ENCODE assay signal across 8 mouse cellular contexts in genomic region chr9:102866893-102867292, GRCm38 (mm10). TPM values are rescaled to one million over a fixed set of nuclear protein-coding genes. Genes with fewer than 3 reads are reported as not detected.
DNase-seq lines count a peak whose midpoint lies in the region; ATAC-seq and TF ChIP-seq lines count a peak whose summit lies in the region.

No protein-coding gene starts in this region.

- peak; percentile 59 for DNase-seq in ES-E14 (ENCODE audit: low read depth, low spot score)
- DNase-seq in c-Kit-negative CD71-positive TER-119-positive erythroid progenitor cells, embryonic 14.5 days (ENCODE audit: low read depth, low spot score): peak; percentile 20
- DNase-seq in fibroblast of lung, adult 2 months (ENCODE audit: low read depth): peak; percentile 53
- DNase-seq in kidney, postnatal 10 days: peak; percentile 91
- DNase-seq in liver, embryonic 13.5 days: peak; percentile 46
- DNase-seq in urinary bladder, postnatal 14 days (ENCODE audit: low spot score): peak; percentile 79

- peaks cover 7% of the 10 kb centered on the region; the same call in 1 of the 2 replicates for H3K36me3 ChIP-seq in ES-E14 (ENCODE audit: control insufficient read depth, insufficient read depth, low read length, poor library complexity, severe bottlenecking)
- peaks cover 32% of the 10 kb centered on the region for H3K36me3 ChIP-seq in heart, embryonic 12.5 days
- peaks cover 23% of the 10 kb centered on the region for H3K36me3 ChIP-seq in liver, embryonic 13.5 days
- H3K36me3 ChIP-seq in neural tube, embryonic 14.5 days (ENCODE audit: control insufficient read depth, insufficient read depth, low read length): peaks cover 12% of the 10 kb centered on the region

- no peaks in the 10 kb centered on the region for H3K27me3 ChIP-seq in heart, embryonic 12.5 days (replicated peaks)
- no peaks in the 10 kb centered on the region for H3K27me3 ChIP-seq in liver, embryonic 13.5 days
- H3K27me3 ChIP-seq in neural tube, embryonic 14.5 days (ENCODE audit: control insufficient read depth, insufficient read depth, low read length): no peaks in the 10 kb centered on the region

- H3K4me3 ChIP-seq in ES-E14 (ENCODE audit: insufficient read depth in 1 of 2, low read depth in 1 of 2, low read length in 2 of 2, poor library complexity in 1 of 2, severe bottlenecking in 1 of 2): no peak overlapping the region
- H3K4me3 ChIP-seq in heart, embryonic 12.5 days: no peak overlapping the region
- no peak overlapping the region for H3K4me3 ChIP-seq in liver, embryonic 13.5 days (replicated peaks)
- H3K4me3 ChIP-seq in neural tube, embryonic 14.5 days (ENCODE audit: low read depth, low read length): no peak overlapping the region

- in situ Hi-C loops in ES-E14 (cut with MboI; ENCODE audit: low sequenced_read_pairs in 2 of 2, unreplicated experiment in 2 of 2): loop anchor here in 1 of 2 experiments (10.0 kb wide), 1 partner anchor 232 kb away; no protein-coding TSS in a partner anchor

- H3K9ac ChIP-seq in ES-E14 (ENCODE audit: insufficient read depth, low read depth, low read length, poor library complexity, severe bottlenecking): no peak overlapping the region
- H3K9ac ChIP-seq in heart, embryonic 12.5 days: no peak overlapping the region
- no peak overlapping the region for H3K9ac ChIP-seq in liver, embryonic 13.5 days
- no peak overlapping the region for H3K9ac ChIP-seq in neural tube, embryonic 14.5 days (replicated peaks; ENCODE audit: low read depth, low read length)

- H3K27ac ChIP-seq in ES-E14 (ENCODE audit: insufficient read depth, low read depth, low read length, poor library complexity, severe bottlenecking): no peak overlapping the region
- no peak overlapping the region for H3K27ac ChIP-seq in heart, embryonic 12.5 days (ENCODE audit: poor library complexity, severe bottlenecking)
- no peak overlapping the region for H3K27ac ChIP-seq in liver, embryonic 13.5 days
- H3K27ac ChIP-seq in neural tube, embryonic 14.5 days (ENCODE audit: low read depth, low read length): no peak overlapping the region

- H3K9me3 ChIP-seq in ES-E14 (ENCODE audit: control insufficient read depth, insufficient read depth, low read depth, low read length): no peaks in the 10 kb centered on the region
- no peaks in the 10 kb centered on the region for H3K9me3 ChIP-seq in heart, embryonic 12.5 days (replicated peaks)
- H3K9me3 ChIP-seq in liver, embryonic 13.5 days (replicated peaks): no peaks in the 10 kb centered on the region
- no peaks in the 10 kb centered on the region for H3K9me3 ChIP-seq in neural tube, embryonic 14.5 days (ENCODE audit: control insufficient read depth, low read length)

- no peaks in the 10 kb centered on the region for H3K4me1 ChIP-seq in ES-E14 (ENCODE audit: control insufficient read depth in 2 of 2, insufficient read depth in 2 of 2, low read length in 2 of 2, poor library complexity in 1 of 2)
- H3K4me1 ChIP-seq in heart, embryonic 12.5 days (replicated peaks): peaks cover 51% of the 10 kb centered on the region
- H3K4me1 ChIP-seq in liver, embryonic 13.5 days (replicated peaks): peaks cover 17% of the 10 kb centered on the region
- peaks cover 23% of the 10 kb centered on the region for H3K4me1 ChIP-seq in neural tube, embryonic 14.5 days (ENCODE audit: control insufficient read depth, insufficient read depth, low read length)

- WGBS in heart, embryonic 12.5 days: 11% methylated on average over 4 of the region's 4 CpGs
- WGBS in liver, embryonic 13.5 days (ENCODE audit: insufficient replicate concordance): 4% methylated on average over 4 of the region's 4 CpGs
- 4% methylated on average over 4 of the region's 4 CpGs for WGBS in neural tube, embryonic 14.5 days

- peak; percentile 44; the same call in 1 of the 2 replicates for ATAC-seq in heart, embryonic 12.5 days (ENCODE audit: insufficient number of reproducible peaks, low FRiP score)
- peak; percentile 40 for ATAC-seq in liver, embryonic 13.5 days (ENCODE audit: low read depth)
- peak; percentile 68; the same call in 1 of the 2 replicates for ATAC-seq in neural tube, embryonic 14.5 days (ENCODE audit: low read depth)

- no peak overlapping the region for H3K4me2 ChIP-seq in heart, embryonic 12.5 days
- no peak overlapping the region for H3K4me2 ChIP-seq in liver, embryonic 13.5 days
- no peak overlapping the region for H3K4me2 ChIP-seq in neural tube, embryonic 14.5 days (ENCODE audit: low read depth, low read length)

TF ChIP-seq in ES-E14, 5 proteins besides CTCF, POLR2A, EP300 and RAD21:
- TF ChIP-seq ZC3H11A (IDR thresholded peaks at IDR 0.05; ENCODE audit: borderline replicate concordance, low read depth, low read length) (peak; percentile 78; the same call in 1 of the 2 replicates), MAFK (IDR thresholded peaks at IDR 0.05; ENCODE audit: insufficient read depth, low read depth, low read length) (no peak), CHD2 (IDR thresholded peaks at IDR 0.05; ENCODE audit: low read depth, low read length) (no peak), ZNF384 (IDR thresholded peaks at IDR 0.05; ENCODE audit: low read depth, low read length) (no peak), HCFC1 (IDR thresholded peaks at IDR 0.05; ENCODE audit: borderline replicate concordance, insufficient read depth, low read length) (no peak)

RNA-seq across cellular contexts. Expression of gene Ryk, which starts 32.2 kb away (rescaled TPM):
- 72.0 and 72.3 TPM in 2 replicates for total RNA-seq in ES-E14 (2012; rRNA removed)
- 14.5 and 15.2 TPM in 2 replicates for polyA plus RNA-seq in heart, embryonic 12.5 days (2016; fragmentation: Nextera tagmentation; extraction: Ambion mirVana)
- 4.5 and 5.2 TPM in 2 replicates for polyA plus RNA-seq in liver, embryonic 13.5 days (2015; fragmentation: Nextera tagmentation; extraction: Ambion mirVana)
- 13.3 and 17.7 TPM in 2 replicates for polyA plus RNA-seq in neural tube, embryonic 14.5 days (2014; fragmentation: Nextera tagmentation; extraction: Ambion mirVana)

Comparison
In these comparisons a context has a peak if more than half of its experiments do, and no peak if none do; other contexts are left out.
1. DNase-seq: peak in every context shown above with its lines; median percentile 91 in kidney, postnatal 10 days; 79 in urinary bladder, postnatal 14 days; 59 in ES-E14; 53 in fibroblast of lung, adult 2 months; 46 in liver, embryonic 13.5 days; 20 in c-Kit-negative CD71-positive TER-119-positive erythroid progenitor cells, embryonic 14.5 days.